Mouse (Mus musculus) thymus, adult 2 months (tissue): ENCODE measurements around the gene Kiz. TPM values are rescaled to one million over a fixed set of nuclear protein-coding genes. Genes with fewer than 3 reads are reported as not detected.

ENCODE experiments used
- DNase-seq: peaks from one replicate; pipeline ENCODE4 v3.0.0; 2021
- H3K27ac ChIP-seq: fragments of 200-500 bp; 2 replicates; pipeline ENCODE4 v1.5.1; 2012; ENCODE audit warnings: low read length, control low read depth; ENCODE audit not compliant: control insufficient read depth, insufficient read depth
- H3K27me3 ChIP-seq: fragments of 200-500 bp; 2 replicates; pipeline ENCODE4 v1.6.1; 2012; ENCODE audit warnings: mild to moderate bottlenecking, low read length, moderate library complexity, mixed read lengths; ENCODE audit not compliant: control insufficient read depth, insufficient read depth
- H3K36me3 ChIP-seq: fragments of 200-500 bp; 2 replicates; pipeline ENCODE4 v1.6.1; 2012; ENCODE audit warnings: mild to moderate bottlenecking, low read length, moderate library complexity; ENCODE audit not compliant: control insufficient read depth, insufficient read depth
- H3K4me1 ChIP-seq: fragments of 200-500 bp; replicated peaks from 2 replicates; pipeline ENCODE4 v1.6.1; 2012; ENCODE audit warnings: low read length; ENCODE audit not compliant: control insufficient read depth, insufficient read depth
- H3K4me3 ChIP-seq: fragments of 200-500 bp; 2 replicates; pipeline ENCODE4 v1.5.1; 2012; ENCODE audit warnings: mild to moderate bottlenecking, low read length, control low read depth, moderate library complexity; ENCODE audit not compliant: control insufficient read depth, insufficient read depth
- CTCF ChIP-seq: fragments of 200-500 bp; IDR thresholded peaks from 2 replicates; pipeline ENCODE4 v1.5.1; 2012; ENCODE audit warnings: mild to moderate bottlenecking, control low read depth, low read length, moderate library complexity, borderline replicate concordance; ENCODE audit not compliant: control insufficient read depth, poor library complexity, insufficient read depth; ENCODE audit errors: extremely low read depth
- POLR2A ChIP-seq: fragments of 200-500 bp; IDR thresholded peaks from 2 replicates; pipeline ENCODE4 v1.6.1; 2012; ENCODE audit warnings: mild to moderate bottlenecking, low read length, control low read depth, moderate library complexity; ENCODE audit not compliant: control insufficient read depth, poor library complexity, insufficient read depth; ENCODE audit errors: extremely low read depth
- WGBS: fragments of 180-500 bp; shearing (Covaris S2); methylation state at CpG from one replicate; pipeline ENCODE4 v1.1.7; 2018; 5-methylcytosine and 5-hydroxymethylcytosine counted together
- polyA plus RNA-seq: library from polyadenylated mRNA; depleted of rRNA; stranded (reverse); fragments of >200 nt; gene quantifications from 2 replicates; pipeline ENCODE4 v1.2.3, GENCODE M21; 2012

Gene Kiz
- polyA plus RNA-seq, 1 experiment: 3.7 TPM

DNA sequence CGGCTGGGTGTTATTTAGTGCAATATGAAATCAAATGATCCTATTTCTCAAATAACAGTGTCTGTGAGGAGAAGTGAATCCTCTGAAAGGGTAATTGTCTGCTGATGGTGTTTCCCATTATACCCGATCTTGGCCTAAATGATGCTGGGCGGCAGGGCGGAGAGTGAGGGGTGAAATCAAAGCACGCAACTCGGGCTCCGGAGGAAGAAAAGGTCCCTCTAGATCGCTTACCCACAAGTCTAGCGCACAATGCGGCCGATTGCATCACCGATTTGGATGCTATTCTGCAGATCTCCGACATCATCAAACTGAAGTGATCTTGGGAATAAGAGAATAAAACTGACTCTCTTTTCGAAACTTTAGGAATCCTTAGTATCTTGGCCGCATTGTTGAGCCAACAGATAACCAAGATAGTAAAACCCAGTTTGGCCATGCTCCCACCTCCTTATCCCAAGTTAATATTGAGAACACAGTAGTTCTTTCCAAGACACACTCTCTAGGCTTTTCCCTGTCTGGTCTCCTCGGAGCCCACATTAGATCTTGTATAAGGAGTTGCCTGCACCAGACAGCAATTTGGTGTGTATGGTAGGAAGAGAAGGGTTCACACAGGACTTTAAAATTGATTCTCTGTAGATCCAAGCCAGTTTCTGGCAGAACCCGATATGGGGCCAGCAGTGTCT, 18.7 kb upstream of the Kiz start:
- peaks cover 41% of the 10 kb centered on the region for H3K27me3 ChIP-seq
- TF ChIP-seq POLR2A: no peak
- WGBS: 13% methylated on average over 17 of the region's 17 CpGs

DNA sequence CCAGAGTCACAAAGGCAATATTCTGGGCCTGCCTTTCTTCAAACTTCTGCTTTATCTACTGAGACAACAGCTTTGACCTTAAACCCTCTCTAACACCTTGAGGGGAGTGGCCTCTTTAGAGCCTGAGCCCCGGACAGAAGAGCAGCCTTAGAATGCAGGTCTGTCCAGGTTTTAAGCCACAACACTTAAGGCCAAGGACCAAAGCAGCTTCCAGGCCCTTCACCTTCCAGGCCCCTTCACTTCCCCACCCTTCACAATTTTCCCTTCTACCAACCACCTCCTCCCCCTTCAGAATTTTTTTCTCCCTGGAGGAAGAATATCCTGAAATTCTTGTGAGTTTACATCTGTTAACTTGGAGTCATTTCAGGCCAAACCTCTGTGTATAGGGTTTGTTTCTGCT, 18.0 kb upstream of the Kiz start:
- Histone ChIP-seq H3K27ac (no peak overlapping the region), H3K36me3 (no peaks in the 10 kb centered on the region), H3K4me3 (no peak overlapping the region), H3K27me3 (peaks cover 37% of the 10 kb centered on the region), H3K4me1 (no peaks in the 10 kb centered on the region)
- DNase-seq: no peak
- whole genome bisulfite sequencing: 30% methylated on average over 1 of the region's 1 CpGs
- no peak for TF ChIP-seq CTCF
- no peak for TF ChIP-seq POLR2A

More for the DNA sequence above, 18.7 kb upstream of the Kiz start:
- H3K4me3 ChIP-seq: no peak overlapping the region
- no peak overlapping the region for H3K27ac ChIP-seq
- DNase-seq: no peak
- H3K4me1 ChIP-seq: no peaks in the 10 kb centered on the region
- H3K36me3 ChIP-seq: no peaks in the 10 kb centered on the region

DNA sequence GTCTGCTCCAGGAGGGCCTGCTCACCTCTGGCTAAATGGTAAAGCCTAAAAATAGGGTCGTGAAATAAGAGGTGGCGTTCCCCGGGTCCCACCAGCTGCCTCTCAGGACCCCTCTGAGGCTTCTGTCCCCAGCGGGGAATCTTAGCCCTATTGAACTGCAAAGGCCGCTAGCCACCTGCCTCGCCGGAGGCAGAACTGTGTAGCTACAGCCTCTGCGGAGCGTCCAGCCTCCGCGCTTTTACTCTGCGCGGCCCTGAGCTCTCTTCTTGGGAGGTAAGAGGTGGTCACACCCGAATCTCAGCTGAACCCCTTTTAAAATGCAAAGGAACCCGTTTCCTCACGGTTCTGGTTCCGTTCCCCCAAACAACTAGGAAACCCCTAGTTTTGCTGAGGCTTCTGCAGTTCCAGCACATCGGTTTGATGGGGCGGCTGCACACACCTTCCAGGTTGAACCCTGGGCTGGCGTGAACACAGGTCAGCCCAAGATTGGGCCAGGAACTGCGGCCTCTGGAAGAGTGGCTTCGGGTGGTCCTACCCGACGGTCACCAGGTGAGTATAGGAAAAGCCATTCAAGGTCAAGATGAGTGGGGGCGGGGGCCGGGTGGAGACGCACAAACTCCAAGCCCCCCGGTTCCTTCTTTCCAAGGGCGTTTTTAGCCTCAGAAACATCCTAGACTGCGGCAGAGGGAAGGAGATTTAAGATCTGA, 16.9 kb upstream of the Kiz start:
- H3K36me3 ChIP-seq: no peaks in the 10 kb centered on the region
- TF ChIP-seq CTCF: no peak
- no peak for TF ChIP-seq POLR2A
- 12% methylated on average over 30 of the region's 30 CpGs for WGBS
- no peak for DNase-seq
- H3K4me1 ChIP-seq: no peaks in the 10 kb centered on the region
- no peak overlapping the region for H3K4me3 ChIP-seq
- peaks cover 30% of the 10 kb centered on the region for H3K27me3 ChIP-seq
- H3K27ac ChIP-seq: no peak overlapping the region

DNA sequence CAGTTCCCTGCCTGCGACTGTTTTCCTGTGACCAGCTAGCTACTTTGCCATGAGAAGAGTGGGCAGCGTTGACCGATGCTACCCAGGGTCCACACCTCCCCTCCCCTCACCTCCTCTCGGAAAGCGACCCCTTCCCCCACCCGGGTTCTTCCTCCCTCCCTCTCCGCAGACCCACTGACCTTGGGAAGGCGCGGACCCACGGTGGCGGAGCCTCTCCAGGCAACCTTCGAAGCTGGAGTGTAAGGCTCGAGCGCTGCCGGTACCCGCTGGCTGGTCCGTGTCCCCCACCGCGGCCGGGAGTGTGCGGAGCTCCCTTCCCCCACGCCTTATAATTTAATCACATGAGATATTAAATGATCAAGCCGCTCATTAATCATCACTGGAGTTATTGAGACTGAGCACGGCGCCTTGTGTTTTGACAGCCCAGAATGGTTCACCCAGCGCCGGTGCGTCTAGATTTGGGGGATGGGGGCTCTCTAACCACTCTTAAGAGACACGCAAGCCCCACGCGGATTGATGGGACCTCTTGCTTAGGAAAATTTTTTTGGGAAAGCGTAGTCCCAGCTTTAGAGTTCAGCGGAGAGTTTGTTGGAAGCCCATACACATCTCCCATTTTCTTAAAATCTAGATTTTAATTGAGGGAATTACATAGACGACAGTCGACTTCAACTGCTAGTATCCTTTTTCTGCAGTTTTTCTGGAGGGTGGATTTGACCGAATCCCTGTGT, 16.2 kb upstream of the Kiz start:
- Histone ChIP-seq H3K36me3 (no peaks in the 10 kb centered on the region), H3K27me3 (peaks cover 25% of the 10 kb centered on the region)

DNA sequence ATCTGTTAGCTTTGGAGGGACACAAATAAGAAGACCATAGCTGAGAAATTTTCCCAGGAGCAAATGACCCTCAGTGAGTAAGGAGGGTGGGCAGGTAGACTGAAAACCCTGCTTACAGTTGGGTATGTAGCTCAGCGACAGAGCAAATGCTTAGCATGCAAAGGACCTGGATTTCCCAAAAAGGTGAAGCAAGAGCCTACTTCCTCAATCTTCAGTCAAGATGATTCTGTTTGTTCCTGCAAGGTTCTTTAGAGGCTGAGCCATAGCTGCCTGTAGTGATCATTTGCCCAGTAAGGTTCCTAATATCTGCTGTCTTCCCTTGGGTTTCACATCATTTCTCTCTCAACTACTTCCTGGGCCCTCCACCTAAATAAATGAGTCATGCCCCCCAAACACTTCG, 7.8 kb upstream of the Kiz start:
- Histone ChIP-seq H3K27ac (no peak overlapping the region), H3K36me3 (no peaks in the 10 kb centered on the region), H3K4me3 (no peak overlapping the region), H3K4me1 (no peaks in the 10 kb centered on the region), H3K27me3 (no peaks in the 10 kb centered on the region)
- no peak for TF ChIP-seq CTCF
- no peak for TF ChIP-seq POLR2A
- 69% methylated on average over 2 of the region's 2 CpGs for WGBS
- DNase-seq: no peak

More for the DNA sequence above, 16.2 kb upstream of the Kiz start:
- H3K4me3 ChIP-seq: no peak overlapping the region
- no peak for TF ChIP-seq POLR2A
- no peak for TF ChIP-seq CTCF
- no peak overlapping the region for H3K27ac ChIP-seq
- WGBS: 8% methylated on average over 36 of the region's 36 CpGs
- DNase-seq: no peak
- no peaks in the 10 kb centered on the region for H3K4me1 ChIP-seq

DNA sequence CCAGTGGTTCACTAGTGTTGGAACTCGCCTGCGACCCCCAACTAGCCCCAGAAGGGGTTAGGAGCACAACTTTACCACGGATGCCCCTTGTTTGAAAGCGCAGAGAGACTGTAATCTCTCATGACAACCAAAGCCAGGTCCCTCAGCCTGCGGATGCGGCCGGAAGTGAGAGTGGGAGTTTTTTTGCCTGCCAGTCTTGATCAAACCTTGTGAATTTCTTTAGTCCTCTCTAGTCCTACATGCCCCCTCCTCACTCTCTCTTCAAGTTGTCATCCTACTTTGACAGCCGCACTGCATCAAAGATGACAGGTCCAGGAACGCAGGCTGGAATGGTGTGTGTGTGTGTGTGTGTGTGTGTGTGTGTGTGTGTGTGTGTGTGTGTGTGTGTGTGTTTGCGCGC, 456 bp downstream of the Kiz start:
- peak; percentile 64 for DNase-seq
- peak overlapping the region; percentile 32; the same call in 1 of the 2 replicates for H3K27ac ChIP-seq
- H3K4me1 ChIP-seq: no peaks in the 10 kb centered on the region
- TF ChIP-seq POLR2A (no peak), CTCF (no peak)
- H3K36me3 ChIP-seq: no peaks in the 10 kb centered on the region
- under 1% methylated on average over 11 of the region's 11 CpGs for WGBS
- H3K27me3 ChIP-seq: no peaks in the 10 kb centered on the region
- H3K4me3 ChIP-seq: peak overlapping the region; percentile 95

DNA sequence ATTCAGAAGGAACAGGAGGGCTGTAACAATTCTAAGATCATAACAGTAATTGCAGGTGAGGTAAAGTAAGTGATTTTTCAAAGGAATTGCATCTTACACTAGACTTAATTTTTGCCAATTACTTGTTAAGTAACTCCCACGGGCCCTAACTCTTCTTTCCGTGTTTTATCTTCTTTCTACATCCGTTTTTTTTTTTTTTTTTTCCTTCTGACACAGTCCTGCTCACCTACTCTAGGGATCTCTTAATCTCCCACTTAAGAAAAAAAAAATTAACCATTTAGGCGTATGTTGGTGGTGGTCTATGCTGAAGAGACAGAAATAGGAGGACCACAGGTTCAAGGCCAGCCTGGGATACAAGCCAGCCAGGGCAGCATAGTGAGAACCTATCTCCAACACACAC, 1.2 kb downstream of the Kiz start:
- Histone ChIP-seq H3K27ac (no peak overlapping the region), H3K27me3 (no peaks in the 10 kb centered on the region), H3K4me3 (no peak overlapping the region), H3K4me1 (no peaks in the 10 kb centered on the region), H3K36me3 (0 out of 2 replicates have a peak, but pooled peaks cover under 1% of the 10 kb centered on the region)
- no peak for TF ChIP-seq POLR2A
- no peak for TF ChIP-seq CTCF
- DNase-seq: no peak
- 91% methylated on average over 4 of the region's 4 CpGs for WGBS
